Mouse (Mus musculus) frontal cortex, adult 2 months (tissue): ENCODE measurements at regions not wholly inside any gene's neighbourhood (a gene's known extent, or its start where the extent isn't known, plus 50 kb on each side); places are given as distances from the start of the nearest gene placed in this dataset.
A peak's percentile ranks its signal among the peaks of the same experiment; 100 is the strongest.

ENCODE experiments used
- DNase-seq, 2 experiments: peaks; one replicate each; pipeline ENCODE4 v3.0.0; 2022; ENCODE audit warnings: low spot score in 1 of 2; ENCODE audit errors: extremely low spot score in 1 of 2

- DNase-seq: no peak
Observed at GRCm38 (mm10) chr7:125349606-125350005, 94.9 kb upstream of the Kdm8 start.

- no peak for DNase-seq
Observed at GRCm38 (mm10) chr7:125354211-125354610, 90.3 kb upstream of the Kdm8 start.

- DNase-seq: no peak
Observed at GRCm38 (mm10) chr7:125354956-125355355, 89.5 kb upstream of the Kdm8 start.

- DNase-seq: peak; percentile 14 to 33
Observed at GRCm38 (mm10) chr7:125358016-125358415, 86.5 kb upstream of the Kdm8 start.

DNA sequence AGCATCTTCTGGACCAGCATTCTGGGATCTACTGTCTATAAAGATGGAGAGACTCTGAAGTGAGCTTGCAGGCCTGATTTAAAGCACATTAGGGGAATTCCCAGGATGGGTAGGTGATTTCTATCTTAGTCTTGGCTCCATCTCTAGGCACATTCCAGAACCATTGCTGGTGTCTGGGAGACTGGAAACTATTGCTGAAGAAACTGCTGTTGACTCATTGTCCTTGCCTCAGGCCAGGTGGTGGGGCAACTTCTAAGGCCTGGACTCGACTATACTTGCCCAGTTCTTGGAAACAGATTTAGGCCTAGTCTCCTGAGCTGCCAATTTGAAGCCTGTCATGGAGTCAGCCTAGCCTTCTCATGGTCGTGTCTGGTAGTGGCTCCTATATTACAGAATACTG, 61.5 kb upstream of the Kdm8 start:
- DNase-seq: no peak

- no peak for DNase-seq
Observed at GRCm38 (mm10) chr7:125384171-125384570, 60.3 kb upstream of the Kdm8 start.

- no peak for DNase-seq
Observed at GRCm38 (mm10) chr7:125392536-125392935, 51.9 kb upstream of the Kdm8 start.

- DNase-seq: peak; percentile 18 to 57
Observed at GRCm38 (mm10) chr7:125393228-125393627, 51.2 kb upstream of the Kdm8 start.

DNA sequence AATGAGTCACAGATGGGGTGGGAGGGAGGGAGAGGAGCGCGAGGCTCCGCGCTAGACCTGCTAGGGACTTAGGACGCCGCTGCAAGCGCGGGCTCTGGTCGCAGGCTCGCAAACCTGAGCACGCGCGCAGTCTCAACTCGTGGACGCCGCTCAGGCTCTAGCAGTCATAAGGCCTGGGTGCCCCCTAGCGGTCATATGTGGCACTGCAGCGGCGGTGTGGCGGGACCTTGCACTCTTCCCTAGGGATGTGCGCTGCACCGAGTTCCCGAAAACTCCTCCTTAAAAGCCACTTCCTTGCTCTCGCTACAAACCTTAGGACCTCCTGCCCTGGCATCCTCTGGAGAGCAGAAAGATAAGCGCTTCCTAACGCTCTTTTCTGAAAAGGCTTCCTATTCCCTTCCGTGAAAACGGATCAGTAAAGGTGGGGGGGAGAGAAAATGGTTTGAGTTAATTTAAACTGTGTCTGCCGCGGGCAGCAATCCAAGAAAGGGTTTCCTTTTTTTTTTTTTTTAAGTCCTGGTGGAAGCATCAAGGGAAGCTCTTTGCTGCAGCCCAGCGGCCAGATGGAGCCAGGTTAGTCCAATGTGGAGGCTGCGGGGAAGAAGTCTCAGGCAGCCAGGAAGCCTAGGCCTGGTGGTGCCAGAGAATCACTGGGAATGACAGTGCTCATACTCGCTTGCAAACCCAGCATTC, 50.7 kb upstream of the Kdm8 start:
- peak; percentile 90 to 99 for DNase-seq
